ENCODE assay signal across 11 mouse cellular contexts in the genomic region with DNA sequence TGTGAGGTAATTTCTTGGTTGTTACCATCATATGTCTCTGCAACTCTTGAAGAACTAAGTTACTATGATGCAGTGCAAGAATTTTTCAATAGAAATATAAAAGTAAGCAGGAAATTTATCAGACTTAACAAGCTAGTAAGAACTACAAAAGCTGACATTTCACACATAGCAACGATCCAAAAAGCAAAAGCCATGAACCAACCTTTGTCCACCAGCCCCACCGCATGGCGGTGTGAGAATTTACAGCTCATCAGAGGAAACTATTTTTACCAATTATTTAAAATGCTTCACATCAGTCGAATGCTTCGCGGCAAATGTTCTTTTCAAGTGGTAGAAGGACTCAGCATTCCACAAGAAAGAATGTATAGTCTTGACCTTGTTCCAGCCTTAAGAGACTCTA. TPM values are rescaled to one million over a fixed set of nuclear protein-coding genes. Genes with fewer than 3 reads are reported as not detected.
DNase-seq lines count a peak whose midpoint lies in the region; ATAC-seq and TF ChIP-seq lines count a peak whose summit lies in the region.
"Had no signal": no experiment of that assay in that cellular context is flagged by ENCODE, and none has a peak within 500 bp of the region (broad histone marks: within the 10 kb centered on the region; RNA-seq: fewer than 3 reads in every experiment).

No protein-coding gene starts in this region.

- DNase-seq in CD4-positive, CD25-positive, alpha-beta regulatory T cell, adult 2 months (ENCODE audit: low read depth, low spot score), result peak; percentile 20
- DNase-seq in ovary, postnatal 36 days (ENCODE audit: low spot score), result peak; percentile 32
- no peak for DNase-seq in ovary, adult 18-20 months (ENCODE audit: low spot score)
- DNase-seq in embryo, embryonic 11 days, result peak; percentile 63
- peak; percentile 37 to 58 for DNase-seq in layer of hippocampus, adult 2 months (ENCODE audit: low spot score in 2 of 2)
- DNase-seq in lung, postnatal 4 days, result peak; percentile 52 to 54

- TF ChIP-seq CTCF in layer of hippocampus, adult 2 months (conservative IDR thresholded peaks at IDR 0.05), result peak; percentile 84

- no peak overlapping the region for H3K4me3 ChIP-seq in layer of hippocampus, adult 2 months
- H3K4me3 ChIP-seq: erythroblast, embryonic 14.5 days; liver, embryonic 15.5 days had no signal

- ATAC-seq in CD4-positive, CD25-positive, alpha-beta regulatory T cell, adult 4 months, result no peak
- ATAC-seq in megakaryocyte progenitor cell, adult 5-6 weeks (replicated peaks; ENCODE audit: poor library complexity), result no peak

- H3K27ac ChIP-seq in layer of hippocampus, adult 2 months, result no peak overlapping the region
- H3K27ac ChIP-seq: liver, embryonic 15.5 days had no signal

RNA-seq across cellular contexts. Expression of a gene that starts 58.3 kb away (rescaled TPM):
- not detected for polyA plus RNA-seq in CD4-positive, CD25-positive, alpha-beta regulatory T cell, adult 4 months (2017; shearing (Covaris generic))
- total RNA-seq in layer of hippocampus, adult 2 months (2021), result not detected
- not detected in 2 replicates for total RNA-seq in megakaryocyte progenitor cell, adult 5-6 weeks (2015)
- total RNA-seq in megakaryocyte progenitor cell, adult 5-6 weeks (2017), result not detected in 2 replicates
- polyA plus RNA-seq: erythroblast, embryonic 14.5 days; liver, embryonic 15.5 days; stomach, embryonic 14.5 days had no signal
